Mouse (Mus musculus) lung, adult 2 months (tissue): Measurements from ENCODE around the gene Inpp5a.

Experiments
- CTCF ChIP-seq: fragments of 200-500 bp; IDR thresholded peaks from 2 replicates; pipeline ENCODE4 v1.5.1; 2011; ENCODE audit warnings: mild to moderate bottlenecking, low read length, control low read depth; ENCODE audit not compliant: insufficient read depth
- POLR2A ChIP-seq: fragments of 200-500 bp; IDR thresholded peaks from 2 replicates; pipeline ENCODE4 v1.6.1; 2011; ENCODE audit warnings: low read depth, mild to moderate bottlenecking, control low read depth, low read length, borderline replicate concordance; ENCODE audit errors: extremely low read depth

DNA sequence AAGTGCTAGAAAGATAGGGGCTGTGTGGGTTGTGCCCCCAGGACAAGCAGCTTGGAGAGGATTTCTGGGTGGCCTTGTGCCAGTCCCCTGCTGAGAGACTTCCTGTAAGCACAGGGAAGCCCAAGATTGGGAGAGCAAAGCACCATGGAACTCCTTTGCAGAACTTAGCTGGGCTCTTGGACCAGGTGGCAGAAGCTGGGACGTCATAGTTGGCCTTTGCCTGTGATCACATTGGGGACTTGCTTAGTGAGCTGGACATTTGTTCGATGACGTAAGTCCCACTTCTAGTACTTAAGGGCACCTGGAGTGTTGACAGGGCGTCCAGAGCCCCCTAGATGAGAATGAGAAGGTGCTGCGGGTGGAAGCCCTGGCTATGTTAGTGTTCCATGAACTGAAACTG lies 62.8 kb downstream of the Inpp5a start:
- TF ChIP-seq CTCF: no peak
- TF ChIP-seq POLR2A: no peak
